Mouse (Mus musculus) thymus, adult 2 months (tissue): ENCODE measurements at regions not wholly inside any gene's neighbourhood (a gene's known extent, or its start where the extent isn't known, plus 50 kb on each side); places are given as distances from the start of the nearest gene placed in this dataset.

Experiments used
- CTCF ChIP-seq: fragments of 200-500 bp; IDR thresholded peaks from 2 replicates; pipeline ENCODE4 v1.5.1; 2012; ENCODE audit warnings: mild to moderate bottlenecking, control low read depth, low read length, moderate library complexity, borderline replicate concordance; ENCODE audit not compliant: control insufficient read depth, poor library complexity, insufficient read depth; ENCODE audit errors: extremely low read depth
- POLR2A ChIP-seq: fragments of 200-500 bp; IDR thresholded peaks from 2 replicates; pipeline ENCODE4 v1.6.1; 2012; ENCODE audit warnings: mild to moderate bottlenecking, low read length, control low read depth, moderate library complexity; ENCODE audit not compliant: control insufficient read depth, poor library complexity, insufficient read depth; ENCODE audit errors: extremely low read depth

GRCm38 (mm10) chr12:38962302-38962701 is 183.1 kb downstream of the Etv1 start:
- TF ChIP-seq POLR2A (no peak), CTCF (no peak)
